Mouse (Mus musculus) liver, adult 2 months (tissue): Measurements from ENCODE around the gene Atp9a.

ENCODE experiments used
- CTCF ChIP-seq: fragments of 200-500 bp; IDR thresholded peaks from 2 replicates; pipeline ENCODE4 v1.5.1; 2011; ENCODE audit warnings: low read depth, low read length, control low read depth
- POLR2A ChIP-seq: fragments of 200-500 bp; IDR thresholded peaks from 2 replicates; pipeline ENCODE4 v1.6.1; 2011; ENCODE audit warnings: low read length, control low read depth; ENCODE audit not compliant: insufficient read depth; ENCODE audit errors: extremely low read depth

- TF ChIP-seq CTCF (no peak), POLR2A (no peak)
These were observed 146.5 kb downstream of the Atp9a start for GRCm38 (mm10) chr2:168595693-168596092.
